Mouse (Mus musculus) colon, adult 2 months (tissue): ENCODE data around the gene Olfr318. TPM values are rescaled to one million over a fixed set of nuclear protein-coding genes. Genes with fewer than 3 reads are reported as not detected.

Experiments used
- polyA plus RNA-seq: library from polyadenylated mRNA; depleted of rRNA; stranded (reverse); fragments of >200 nt; gene quantifications from 2 replicates; pipeline ENCODE4 v1.2.3, GENCODE M21; 2012; rRNA removed

Gene Olfr318
- not detected in 2 replicates for polyA plus RNA-seq

DNA sequence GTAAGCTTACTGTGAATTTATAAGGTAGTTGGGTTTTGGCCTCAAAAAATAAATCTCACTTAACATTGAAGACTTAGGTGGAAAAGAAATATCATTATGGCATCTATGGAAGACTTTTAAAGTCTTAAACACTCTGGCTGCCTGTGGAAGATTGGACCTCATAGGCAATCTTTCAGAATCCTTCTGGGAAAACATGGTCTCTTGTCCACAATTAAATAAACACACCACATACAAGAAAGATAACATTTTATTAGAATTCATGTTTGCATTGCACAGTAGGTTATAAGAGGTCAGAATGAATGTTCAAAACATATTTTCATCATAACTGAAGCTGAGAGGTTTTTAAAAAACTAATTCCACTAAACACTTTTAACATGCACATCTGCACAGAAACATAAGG is at the start of gene Olfr318:
Gene Olfr318 (minus strand): TSS at position 101 of the 400 bp plus-strand sequence.

DNA sequence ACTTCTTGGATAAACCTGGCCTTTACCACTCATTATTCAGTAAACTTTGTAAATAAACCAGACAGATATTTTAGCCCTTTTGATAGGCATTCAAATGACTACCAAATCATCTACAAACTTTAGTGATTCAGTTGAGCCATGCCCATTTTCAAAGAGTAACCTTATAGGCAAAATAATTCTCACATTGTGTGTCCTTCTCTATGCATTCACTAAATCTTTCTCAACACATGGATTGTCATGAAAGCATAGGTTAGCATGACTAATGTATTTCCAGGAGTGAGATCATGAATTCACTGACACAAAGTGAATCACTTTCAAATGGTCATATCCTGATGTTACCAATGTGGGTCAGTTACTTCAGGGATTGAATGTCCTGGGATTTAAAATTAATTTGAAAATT is 49.1 kb upstream of the Olfr318 start, which contains the start of gene Olfr315:
Gene Olfr315 (plus strand): TSS at position 301 of the 400 bp plus-strand sequence.

DNA sequence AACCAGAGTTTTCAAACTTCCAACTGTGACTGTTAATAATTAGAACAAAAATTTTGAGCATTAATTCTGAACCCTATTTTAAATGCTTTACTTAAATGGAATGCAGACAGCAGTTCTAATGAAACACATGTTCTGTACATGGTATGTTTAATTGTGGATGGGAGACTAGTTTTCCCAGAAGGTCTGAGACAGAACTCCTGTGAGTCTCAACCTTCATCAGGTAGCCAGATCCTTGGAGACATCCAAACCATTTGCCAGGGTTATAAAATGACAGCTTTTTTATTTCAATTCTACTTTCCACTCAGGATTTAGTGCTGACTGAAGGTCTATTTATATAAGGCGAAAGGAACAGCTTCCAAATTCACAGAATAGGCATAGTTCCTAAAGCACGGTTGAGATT is 28.6 kb upstream of the Olfr318 start, which contains the start of gene Olfr316:
Gene Olfr316 (plus strand): TSS at position 301 of the 400 bp plus-strand sequence.

DNA sequence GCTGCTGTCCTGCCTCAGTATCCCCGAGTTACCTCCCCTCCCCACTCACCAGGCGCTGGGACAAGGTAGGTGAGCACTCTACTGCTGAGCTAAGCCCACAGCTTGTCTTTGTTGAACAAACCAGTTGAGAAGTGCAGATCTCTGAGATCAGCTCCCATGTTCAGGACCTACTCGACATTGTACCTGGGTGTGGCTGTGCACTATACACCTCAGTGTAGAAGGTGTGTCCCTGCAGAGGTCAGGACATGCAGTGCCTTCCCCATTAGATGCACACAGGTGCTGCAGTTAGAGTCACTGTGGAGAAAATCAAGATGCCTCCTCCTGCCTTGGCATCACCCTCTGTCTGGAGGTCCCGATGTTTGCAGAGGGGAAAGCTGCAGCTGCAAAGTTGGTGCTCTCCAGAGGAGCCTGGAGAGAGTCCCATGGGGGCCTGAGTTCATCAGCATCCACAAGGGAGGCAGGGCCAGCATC is 15.0 kb upstream of the Olfr318 start, which contains the start of gene Olfr317:
Gene Olfr317 (minus strand): TSS at position 421 of the 471 bp plus-strand sequence.

DNA sequence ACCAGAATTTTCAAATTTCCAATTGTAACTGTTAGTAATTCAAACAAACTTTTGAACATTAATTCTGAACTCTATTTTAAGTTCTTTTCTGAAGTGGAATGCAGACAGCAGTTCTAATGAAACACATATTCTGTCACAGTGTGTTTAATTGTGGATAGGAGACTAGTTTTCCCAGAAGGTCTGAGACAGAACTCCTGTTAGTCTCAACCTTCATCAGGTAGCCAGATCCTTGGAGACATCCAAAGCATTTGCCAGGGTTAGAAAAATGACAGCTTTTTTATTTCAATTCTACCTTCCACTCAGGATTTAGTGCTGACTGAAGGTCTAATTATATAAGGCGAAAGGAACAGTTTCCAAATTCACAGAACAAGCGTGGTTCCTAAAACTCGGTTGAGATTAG is 25.0 kb downstream of the Olfr318 start, which contains the start of gene Olfr319:
Gene Olfr319 (plus strand): TSS at position 301 of the 400 bp plus-strand sequence.

DNA sequence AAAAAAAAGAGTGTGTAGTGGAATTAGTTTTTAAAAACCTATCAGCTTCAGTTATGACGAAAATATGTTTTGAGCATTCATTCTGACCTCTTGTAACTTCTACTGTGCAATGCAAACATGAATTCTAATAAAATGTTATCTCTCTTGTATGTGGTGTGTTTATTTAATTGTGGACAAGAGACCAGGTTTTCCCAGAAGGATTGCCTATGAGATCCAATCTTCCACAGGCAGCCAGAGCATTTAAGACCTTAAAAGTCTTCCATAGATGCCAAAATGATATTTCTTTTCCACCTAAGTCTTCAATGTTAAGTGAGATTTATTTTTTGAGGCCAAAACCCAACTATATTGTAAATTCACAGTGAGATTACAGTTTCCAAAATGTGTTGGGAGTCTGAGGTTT is 43.0 kb downstream of the Olfr318 start, which contains the start of gene Olfr320:
Gene Olfr320 (plus strand): TSS at position 301 of the 400 bp plus-strand sequence.

Other genes with a start within 250 kb of the Olfr318 start
- gene Olfr332, start 231.5 kb downstream of the Olfr318 start, polyA plus RNA-seq, result not detected in 2 replicates
- not detected in 2 replicates for gene Olfr331, start 221.4 kb downstream of the Olfr318 start, polyA plus RNA-seq
- gene Olfr330, start 189.2 kb downstream of the Olfr318 start, polyA plus RNA-seq, result not detected in 2 replicates
- not detected in 2 replicates for gene Olfr329-ps, start 177.6 kb downstream of the Olfr318 start, polyA plus RNA-seq
- not detected in 2 replicates for gene Olfr328, start 168.4 kb downstream of the Olfr318 start, polyA plus RNA-seq
- gene Olfr224, start 153.5 kb downstream of the Olfr318 start, polyA plus RNA-seq, result not detected in 2 replicates
- not detected in 2 replicates for gene Olfr325, start 146.3 kb downstream of the Olfr318 start, polyA plus RNA-seq
- gene Olfr324, start 128.9 kb downstream of the Olfr318 start, polyA plus RNA-seq, result not detected in 2 replicates
- 7.3 and 7.4 TPM in 2 replicates for gene 2210407C18Rik, start 107.9 kb downstream of the Olfr318 start, polyA plus RNA-seq
- gene Olfr323, start 93.5 kb downstream of the Olfr318 start, polyA plus RNA-seq, result not detected in 2 replicates
- gene Trim58, start 83.5 kb downstream of the Olfr318 start, polyA plus RNA-seq, result not detected in 2 replicates
- not detected in 2 replicates for gene Olfr322, start 65.2 kb downstream of the Olfr318 start, polyA plus RNA-seq
- gene Olfr320, start 42.9 kb downstream of the Olfr318 start, polyA plus RNA-seq, result not detected in 2 replicates
- not detected in 2 replicates for gene Olfr319, start 24.9 kb downstream of the Olfr318 start, polyA plus RNA-seq
- not detected in 2 replicates for gene Olfr317, start 15.2 kb upstream of the Olfr318 start, polyA plus RNA-seq
- not detected in 2 replicates for gene Olfr316, start 28.7 kb upstream of the Olfr318 start, polyA plus RNA-seq
- not detected in 2 replicates for gene Olfr315, start 49.2 kb upstream of the Olfr318 start, polyA plus RNA-seq
- not detected in 2 replicates for gene Olfr314, start 58.9 kb upstream of the Olfr318 start, polyA plus RNA-seq
- gene Fam183b, start 77.9 kb upstream of the Olfr318 start, polyA plus RNA-seq, result 0.59 TPM in 1 of 2 replicates, not detected in the other
- gene Olfr313, start 91.0 kb upstream of the Olfr318 start, polyA plus RNA-seq, result not detected in 2 replicates
- not detected in 2 replicates for gene Olfr312, start 105.2 kb upstream of the Olfr318 start, polyA plus RNA-seq
- gene Olfr311, start 115.2 kb upstream of the Olfr318 start, polyA plus RNA-seq, result not detected in 2 replicates
- gene Gm12258, start 123.1 kb upstream of the Olfr318 start, polyA plus RNA-seq, result 1.5 and 1.7 TPM in 2 replicates
- 1.4 and 2.9 TPM in 2 replicates for gene 2810021J22Rik, start 143.2 kb upstream of the Olfr318 start, polyA plus RNA-seq
- 0.48 and 0.78 TPM in 2 replicates for gene Zfp39, start 180.2 kb upstream of the Olfr318 start, polyA plus RNA-seq
- not detected in 2 replicates for gene Btnl10, start 193.9 kb upstream of the Olfr318 start, polyA plus RNA-seq
- gene Rnf187, start 214.9 kb upstream of the Olfr318 start, polyA plus RNA-seq, result 191 and 200 TPM in 2 replicates
- gene Hist3h2ba, start 224.9 kb upstream of the Olfr318 start, polyA plus RNA-seq, result 4.6 and 8.8 TPM in 2 replicates
- 18.4 and 25.8 TPM in 2 replicates for gene Hist3h2a, start 230.7 kb upstream of the Olfr318 start, polyA plus RNA-seq
- 0.22 and 0.46 TPM in 2 replicates for gene Trim17, start 230.7 kb upstream of the Olfr318 start, polyA plus RNA-seq